Mouse (Mus musculus) left cerebral cortex, postnatal 4 days (tissue): Measurements from ENCODE around the gene Morc4. TPM values are rescaled to one million over a fixed set of nuclear protein-coding genes. Genes with fewer than 3 reads are reported as not detected.

Experiments used
- DNase-seq: peaks from one replicate; pipeline ENCODE4 v3.0.0-alpha.2; 2022
- intact Hi-C: fragments of 180-260 bp; cut with DNase I; formaldehyde crosslinking; loops from one replicate; pipeline ENCODE4 v1.15.1; 2025
- total RNA-seq, 2 experiments: library from RNA; stranded (reverse); gene quantifications; 2 replicates each; pipeline ENCODE4 v1.2.3; 2021

Morc4 gene
- 1 to 10 TPM; 6.1 to 8.8 TPM for total RNA-seq

DNA sequence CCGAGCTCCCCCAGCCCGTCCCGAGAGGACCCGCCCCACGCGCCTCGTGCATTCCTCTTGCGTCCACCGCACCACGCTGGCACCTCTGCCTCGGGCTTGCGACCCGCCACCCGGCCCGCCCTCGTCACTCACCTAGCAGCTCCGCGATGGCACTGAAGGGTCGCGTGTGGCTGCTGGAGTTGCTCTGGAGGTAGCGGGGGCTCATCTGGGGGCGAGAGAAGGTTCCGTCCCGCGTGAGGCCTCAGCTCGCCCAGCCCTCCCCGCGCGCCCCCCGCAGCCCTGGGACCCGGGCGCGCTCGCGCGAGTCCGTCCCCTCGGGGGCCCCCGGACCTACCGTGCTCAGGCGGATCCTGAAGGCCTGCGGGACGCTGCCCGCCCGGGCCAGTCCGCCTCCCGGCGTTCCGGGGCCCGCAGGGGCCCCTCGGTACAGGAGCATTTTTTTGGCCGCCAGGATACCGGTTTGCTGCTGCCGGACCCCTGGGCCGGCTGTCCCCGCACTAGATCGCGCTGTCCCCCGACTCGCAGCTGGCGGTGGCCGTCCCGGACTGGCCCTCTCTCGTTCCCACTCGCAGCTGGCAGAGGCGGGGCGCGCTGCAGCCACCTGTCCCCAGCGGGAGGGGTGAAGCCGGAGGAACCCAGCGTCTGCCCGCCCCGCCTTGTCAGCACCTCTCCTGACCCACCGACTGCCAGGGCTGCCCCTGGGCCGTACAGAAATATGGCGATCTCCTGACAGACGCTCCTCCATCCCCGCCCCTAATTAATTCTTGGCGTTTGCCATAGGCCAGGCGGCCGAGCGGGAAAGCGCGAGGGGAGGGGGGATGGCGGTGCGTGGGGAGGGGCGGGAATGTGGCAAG, at the start of gene Morc4:
Morc4 (minus strand) TSS at position 740 of the 854 bp plus-strand sequence.
- intact Hi-C loops, result no loop called here
- DNase-seq, result peak; percentile 71

DNA sequence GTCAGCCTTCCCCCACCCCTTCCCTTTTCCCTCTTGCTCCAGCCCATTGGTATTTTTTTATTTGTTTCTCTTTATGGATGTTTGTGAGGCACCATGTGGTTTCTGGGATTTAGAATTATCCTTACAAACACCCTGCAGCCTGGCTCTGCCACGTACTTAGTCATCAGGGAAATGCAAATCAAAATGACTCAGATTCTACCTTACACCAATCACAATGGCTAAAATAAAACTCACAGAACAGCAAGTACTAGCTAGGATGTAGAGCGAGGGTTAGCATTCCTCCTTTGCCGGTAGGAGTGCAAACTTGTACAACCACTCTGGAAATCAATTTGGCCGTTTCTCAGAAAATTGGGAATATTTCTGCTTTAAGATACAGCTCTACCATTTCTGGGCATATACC, 49.1 kb upstream of the Morc4 start:
- DNase-seq, result no peak
- intact Hi-C loops, result no loop called here

DNA sequence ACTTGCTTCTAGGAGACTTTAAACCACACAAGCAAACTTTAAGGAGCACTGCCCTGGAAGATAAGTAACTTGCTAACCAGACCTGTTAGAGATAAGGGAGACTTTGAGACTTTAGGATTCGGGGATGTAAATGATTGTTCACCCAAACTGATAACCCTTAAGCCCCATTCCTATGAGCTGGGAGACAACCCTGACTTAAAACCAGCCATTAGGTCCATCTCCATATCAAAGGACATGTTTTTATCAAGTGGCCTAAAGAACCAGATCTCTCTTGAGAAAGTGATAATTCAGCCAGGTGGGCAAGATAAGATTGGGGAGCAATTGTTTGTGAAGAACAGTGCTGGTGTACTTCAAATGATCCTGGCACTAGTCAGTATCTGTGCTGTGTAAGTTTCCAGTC, 19.9 kb upstream of the Morc4 start:
- intact Hi-C loops, result no loop called here
- DNase-seq, result no peak

- intact Hi-C loops, result no loop called here
- DNase-seq, result no peak
Measured at GRCm38 (mm10) chrX:139883221-139883620, 11.7 kb upstream of the Morc4 start.

DNA sequence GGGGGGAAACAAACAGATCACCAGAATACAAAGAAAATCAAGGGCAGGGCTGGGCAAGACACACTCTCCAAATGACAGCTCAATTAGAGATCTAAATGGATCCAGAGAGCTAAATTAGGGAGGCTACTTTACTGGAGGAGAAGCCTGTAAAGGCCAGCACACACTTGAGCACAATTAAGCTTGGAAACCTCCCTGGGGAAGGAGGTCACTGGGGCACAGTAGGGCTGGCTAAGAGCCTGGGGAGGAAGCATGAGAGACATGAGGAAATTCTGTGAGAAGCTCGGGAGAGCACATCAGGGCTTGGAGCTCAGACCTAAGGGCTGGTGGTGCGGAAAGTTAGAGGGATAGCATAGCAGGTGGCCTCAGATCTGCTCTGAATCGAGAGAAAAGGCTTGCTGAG, 6.5 kb upstream of the Morc4 start:
- intact Hi-C loops, result no loop called here
- no peak for DNase-seq

GRCm38 (mm10) chrX:139877105-139877504, 5.6 kb upstream of the Morc4 start:
- DNase-seq, result no peak
- intact Hi-C loops, result no loop called here

GRCm38 (mm10) chrX:139870300-139870711, 1.2 kb downstream of the Morc4 start:
- intact Hi-C loops, result no loop called here
- DNase-seq, result peak; percentile 14

DNA sequence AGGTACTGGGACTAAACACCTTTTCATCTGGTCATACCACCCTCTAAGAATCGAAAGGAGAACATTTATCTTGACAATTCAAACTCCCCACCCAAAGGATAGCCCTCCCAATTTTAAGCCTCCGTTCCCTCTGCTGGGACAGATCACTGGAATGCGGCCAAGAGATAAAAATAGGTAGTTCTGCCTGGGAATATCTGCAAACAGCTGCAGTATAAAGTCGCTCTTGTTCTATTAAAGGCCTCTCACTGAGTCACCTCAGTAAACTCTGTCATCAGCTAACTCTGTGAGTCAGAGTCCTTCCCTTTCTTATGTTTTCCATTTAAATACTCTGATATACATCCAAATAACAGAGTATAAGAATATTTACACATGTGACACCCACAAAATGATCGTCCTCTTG, 12.1 kb downstream of the Morc4 start:
- no peak for DNase-seq
- intact Hi-C loops, result no loop called here

- no peak for DNase-seq
- intact Hi-C loops, result no loop called here
Measured at GRCm38 (mm10) chrX:139854795-139855194, 16.7 kb downstream of the Morc4 start.

DNA sequence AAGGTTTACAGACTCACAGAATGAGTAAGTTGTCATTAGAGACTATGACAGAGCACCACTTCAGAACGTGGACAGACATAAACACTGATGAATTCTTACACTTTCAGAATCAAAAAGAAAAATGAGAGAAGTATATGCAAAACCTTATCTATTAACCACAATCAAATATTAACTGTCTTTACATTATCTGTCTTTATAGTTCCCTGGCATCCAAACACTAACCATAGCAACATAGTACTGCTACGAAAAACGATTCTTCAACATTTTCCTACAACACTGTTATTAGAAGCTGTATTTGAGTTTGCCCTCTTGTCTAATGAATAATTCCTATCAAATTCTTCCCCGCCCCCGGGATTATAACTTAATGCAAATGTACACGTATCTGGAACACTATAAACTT, 30.4 kb downstream of the Morc4 start:
- no peak for DNase-seq
- intact Hi-C loops, result no loop called here

DNA sequence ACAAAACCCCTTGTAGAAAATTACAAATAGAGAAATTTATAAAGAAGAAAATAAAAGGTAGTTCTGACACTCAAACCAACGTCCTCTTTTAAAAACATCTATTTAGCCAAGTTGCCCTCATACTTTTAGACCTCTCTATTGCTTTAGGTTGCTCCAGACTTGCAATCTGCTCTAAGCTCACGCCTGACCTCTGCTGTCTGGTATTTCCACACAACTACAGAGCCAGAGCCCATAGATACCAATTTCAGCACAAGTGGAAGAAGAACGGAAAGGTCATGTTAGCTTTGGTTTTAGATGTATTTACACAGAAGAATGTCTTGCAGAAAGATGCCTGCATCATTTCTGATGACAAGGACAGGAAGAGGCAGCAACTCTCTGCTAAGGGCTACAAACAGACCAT, 32.4 kb downstream of the Morc4 start:
- no peak for DNase-seq
- intact Hi-C loops, result no loop called here

- DNase-seq, result peak; percentile 41
- intact Hi-C loops, result no loop called here
Measured at GRCm38 (mm10) chrX:139832464-139832863, 39.0 kb downstream of the Morc4 start.

DNA sequence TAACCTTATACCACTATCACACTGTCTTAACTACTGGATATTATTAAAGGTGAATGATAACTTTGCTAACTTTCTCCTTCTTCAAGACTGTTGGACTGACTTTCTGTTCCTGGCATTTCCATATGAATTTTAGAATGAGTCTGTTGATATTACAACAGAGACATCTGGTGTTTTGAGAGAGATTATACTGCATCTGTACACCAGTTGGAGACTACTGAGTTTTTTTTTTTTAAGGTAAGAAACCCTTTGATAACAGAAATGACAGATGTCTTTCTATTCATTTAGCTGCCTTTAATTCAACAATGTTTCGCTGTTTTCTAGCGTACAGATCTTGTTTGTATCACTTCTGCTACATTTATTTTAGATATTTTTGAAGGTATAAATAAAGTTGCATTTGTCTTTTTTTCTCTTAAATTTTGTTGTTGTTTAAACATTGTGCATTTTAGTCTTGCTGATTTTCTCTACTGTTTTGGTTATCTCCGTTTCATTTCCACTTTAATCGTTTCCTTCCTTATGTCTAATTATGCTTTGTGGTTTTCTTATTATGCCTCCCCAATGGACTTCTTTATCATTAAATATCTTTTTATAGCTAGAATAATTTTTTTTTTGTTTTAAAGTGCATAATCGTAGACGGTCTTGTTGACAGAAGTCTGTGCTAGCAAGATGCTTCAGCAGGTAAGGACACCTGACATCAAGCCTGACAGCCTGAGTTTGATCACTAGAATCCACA, 42.9 kb downstream of the Morc4 start:
- intact Hi-C loops, result no loop called here
- DNase-seq, result no peak

DNA sequence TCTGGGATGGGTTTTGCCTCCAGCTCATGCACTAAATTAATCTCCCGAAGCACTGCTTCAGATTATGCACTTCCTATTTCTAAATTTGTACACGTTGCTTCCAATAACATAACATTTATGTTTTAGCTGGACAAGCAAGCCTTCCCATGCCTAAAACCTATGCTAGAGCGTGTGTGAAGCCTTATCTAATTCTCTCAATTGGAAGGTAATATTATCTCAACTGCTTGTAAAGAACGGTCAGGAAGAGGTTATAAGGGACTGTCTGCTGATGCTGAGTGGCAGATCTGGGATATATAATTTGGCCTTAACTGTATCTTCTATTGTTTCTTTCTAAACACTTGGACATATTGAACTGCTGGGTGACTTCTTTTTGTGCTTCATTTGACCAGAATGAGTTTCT, 44.6 kb downstream of the Morc4 start:
- intact Hi-C loops, result no loop called here
- no peak for DNase-seq

- no peak for DNase-seq
- intact Hi-C loops, result no loop called here
Measured at GRCm38 (mm10) chrX:139825402-139825801, 46.1 kb downstream of the Morc4 start.

GRCm38 (mm10) chrX:139815201-139815600, 56.3 kb downstream of the Morc4 start:
- intact Hi-C loops, result no loop called here
- no peak for DNase-seq

DNA sequence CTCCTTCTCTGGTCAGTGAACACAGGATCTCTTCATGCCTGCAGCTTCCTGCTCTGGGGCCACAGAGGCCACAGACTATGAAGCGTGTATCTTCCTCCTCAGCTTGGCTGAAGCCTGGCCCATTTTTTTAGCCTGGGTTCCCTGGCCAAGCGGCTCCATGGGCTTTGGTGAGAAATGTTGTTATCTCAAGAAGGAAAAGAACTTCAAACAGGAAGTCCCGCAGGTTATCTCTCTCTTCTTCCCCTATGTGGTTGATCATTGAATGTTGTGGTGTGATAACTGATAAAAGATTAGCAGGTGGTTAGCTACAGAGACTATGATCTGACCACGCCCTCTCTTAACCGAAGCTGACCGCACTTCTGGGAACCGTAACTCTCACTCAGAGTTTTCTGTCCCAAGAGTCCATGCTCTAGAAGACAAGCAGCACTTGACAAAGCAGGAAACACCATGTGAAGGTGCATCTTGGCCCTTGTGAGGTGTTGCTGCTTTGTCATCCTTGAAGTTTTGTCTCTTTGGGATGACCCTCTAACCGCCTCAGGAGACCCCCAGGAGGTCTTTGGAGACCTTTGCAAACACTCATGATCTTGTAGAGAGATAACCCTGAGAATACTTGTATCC, 57.4 kb downstream of the Morc4 start:
- intact Hi-C loops, result no loop called here
- DNase-seq, result no peak

- no peak for DNase-seq
- intact Hi-C loops, result no loop called here
Measured at GRCm38 (mm10) chrX:139813299-139814002, 58.0 kb downstream of the Morc4 start.

DNA sequence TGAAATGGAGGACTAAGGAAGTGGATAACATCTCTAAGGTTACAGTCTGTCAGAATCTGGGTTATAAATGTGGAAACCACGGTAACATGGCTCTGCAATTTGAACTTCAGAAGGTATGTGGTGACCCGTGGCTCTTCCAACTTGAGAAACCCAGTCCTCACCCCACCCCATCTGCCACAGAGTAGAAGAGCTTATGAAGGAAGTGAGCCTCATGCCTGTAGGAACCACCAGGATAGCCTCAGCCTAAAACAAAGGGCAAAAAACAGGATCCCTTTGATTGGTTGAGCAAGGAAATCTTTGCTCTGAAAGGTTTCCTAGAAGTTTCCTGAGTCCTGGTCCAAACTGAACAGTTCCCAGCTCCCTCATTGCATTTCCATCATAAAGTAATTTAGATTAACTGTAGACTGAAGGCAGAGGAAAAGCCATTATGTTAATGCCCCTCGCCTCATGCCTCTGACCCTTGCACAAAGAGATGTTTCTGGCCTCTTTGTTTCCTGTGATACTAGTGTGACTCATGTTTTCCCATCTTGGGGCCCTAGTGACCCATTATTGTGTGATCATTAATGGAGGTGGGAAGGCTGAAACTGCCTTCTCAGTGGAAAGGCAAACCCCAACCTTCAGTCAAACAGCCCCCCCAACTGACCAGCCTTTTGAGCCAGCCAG, 58.7 kb downstream of the Morc4 start:
- no peak for DNase-seq
- intact Hi-C loops, result no loop called here

- DNase-seq, result peak; percentile 73
- intact Hi-C loops, result no loop called here
Measured at GRCm38 (mm10) chrX:139808501-139808900, 63.0 kb downstream of the Morc4 start.

DNA sequence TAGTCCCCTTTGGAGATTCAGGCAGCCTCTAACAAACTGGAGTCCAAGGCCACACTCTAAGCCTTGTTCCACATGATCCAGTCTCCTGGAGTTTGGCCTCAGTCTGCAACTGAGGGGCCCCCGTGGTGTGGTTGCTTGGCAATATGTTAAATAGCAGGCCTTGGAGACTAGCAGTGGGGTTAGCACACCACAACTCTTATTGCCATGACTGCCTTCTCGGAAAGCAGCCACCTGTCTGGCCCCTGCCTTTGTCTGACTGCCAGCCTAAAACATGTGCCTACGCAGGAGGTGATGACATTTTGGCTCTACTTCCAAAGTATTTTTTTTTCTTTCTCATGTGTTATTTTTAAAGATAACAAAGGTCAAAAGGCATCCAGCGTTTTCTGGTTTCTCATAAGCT, 63.4 kb downstream of the Morc4 start:
- peak; percentile 70 for DNase-seq
- intact Hi-C loops, result no loop called here
